Comparison of ENCODE assay signal across 14 mouse cellular contexts in genomic region chrX:13670342-13670741, GRCm38 (mm10). TPM values are rescaled to one million over a fixed set of nuclear protein-coding genes. Genes with fewer than 3 reads are reported as not detected.
"Had no signal": no experiment of that assay in that cellular context is flagged by ENCODE, and none has a peak within 500 bp of the region (broad histone marks: within the 10 kb centered on the region; RNA-seq: fewer than 3 reads in every experiment).

No protein-coding gene starts in this region.

- DNase-seq: kidney, adult 11 months; kidney, adult 9 months; kidney, postnatal 36 days; lung, embryonic 14.5 days; lung, postnatal 14 days; right cerebral cortex, adult 18-20 months; right cerebral cortex, postnatal 25 days; thymus, adult 18-20 months; thymus, postnatal 25 days had no signal

- ATAC-seq: liver, embryonic 12.5 days; midbrain, embryonic 16.5 days had no signal

RNA-seq across cellular contexts. Expression of gene Gpr82, which starts 9.2 kb away (rescaled TPM):
- total RNA-seq: layer of hippocampus, postnatal 10 days; left cerebral cortex, postnatal 14 days had no signal

RNA-seq across cellular contexts. Expression of gene Gpr34, which starts 38.5 kb away (rescaled TPM):
- total RNA-seq: megakaryocyte-erythroid progenitor cell, adult 5-6 weeks had no signal
